Comparison of ENCODE assay signal across 9 mouse cellular contexts in genomic region chr5:134221278-134221677, GRCm38 (mm10). TPM values are rescaled to one million over a fixed set of nuclear protein-coding genes. Genes with fewer than 3 reads are reported as not detected.
DNase-seq lines count a peak whose midpoint lies in the region; ATAC-seq lines count a peak whose summit lies in the region.
"Had no signal": no experiment of that assay in that cellular context is flagged by ENCODE, and none has a peak within 500 bp of the region (broad histone marks: within the 10 kb centered on the region; RNA-seq: fewer than 3 reads in every experiment).

No protein-coding gene starts in this region.

- intact Hi-C loops in left cerebral cortex, postnatal 10 days (cut with DNase I): no loop called here

- 34% methylated on average over 4 of the region's 4 CpGs for WGBS in kidney, embryonic 14.5 days
- 37% methylated on average over 4 of the region's 4 CpGs for WGBS in embryonic facial prominence, embryonic 14.5 days
- WGBS in intestine, embryonic 15.5 days: 43% methylated on average over 4 of the region's 4 CpGs
- WGBS in midbrain, embryonic 15.5 days: 45% methylated on average over 4 of the region's 4 CpGs

- DNase-seq in kidney, postnatal 36 days: no peak
- DNase-seq in embryonic facial prominence, embryonic 14.5 days (ENCODE audit: low spot score): no peak
- no peak for DNase-seq in embryo, embryonic 11 days
- no peak for DNase-seq in gastrocnemius, adult 8-10 months (ENCODE audit: low spot score in 2 of 2)
- DNase-seq in left cerebral cortex, postnatal 10 days (ENCODE audit: extremely low spot score in 1 of 2, low spot score in 2 of 2): no peak

- H3K36me3 ChIP-seq in kidney, embryonic 14.5 days (ENCODE audit: control insufficient read depth, insufficient read depth, low read length): no peaks in the 10 kb centered on the region
- peaks cover 13% of the 10 kb centered on the region for H3K36me3 ChIP-seq in embryonic facial prominence, embryonic 14.5 days (ENCODE audit: control insufficient read depth, insufficient read depth, low read length)
- no peaks in the 10 kb centered on the region for H3K36me3 ChIP-seq in intestine, embryonic 15.5 days
- peaks cover 6% of the 10 kb centered on the region; the same call in 1 of the 2 replicates for H3K36me3 ChIP-seq in midbrain, embryonic 15.5 days (replicated peaks)

- H3K9me3 ChIP-seq in kidney, embryonic 14.5 days (ENCODE audit: control insufficient read depth, low read length): no peaks in the 10 kb centered on the region
- H3K9me3 ChIP-seq in embryonic facial prominence, embryonic 14.5 days (ENCODE audit: control insufficient read depth, low read length): no peaks in the 10 kb centered on the region
- no peaks in the 10 kb centered on the region for H3K9me3 ChIP-seq in intestine, embryonic 15.5 days
- H3K9me3 ChIP-seq in midbrain, embryonic 15.5 days: no peaks in the 10 kb centered on the region
- H3K9me3 ChIP-seq: G1E had no signal

- H3K4me1 ChIP-seq in kidney, embryonic 14.5 days (ENCODE audit: control insufficient read depth, insufficient read depth, low read length): peaks cover 10% of the 10 kb centered on the region; the same call in 1 of the 2 replicates
- H3K4me1 ChIP-seq in embryonic facial prominence, embryonic 14.5 days (ENCODE audit: control insufficient read depth, insufficient read depth, low read length): peaks cover 8% of the 10 kb centered on the region; the same call in 1 of the 2 replicates
- peaks cover 9% of the 10 kb centered on the region for H3K4me1 ChIP-seq in intestine, embryonic 15.5 days (replicated peaks)
- peaks cover 7% of the 10 kb centered on the region for H3K4me1 ChIP-seq in midbrain, embryonic 15.5 days

- H3K4me3 ChIP-seq in kidney, embryonic 14.5 days (ENCODE audit: low read length): peak overlapping the region; percentile 34
- peak overlapping the region; percentile 33 for H3K4me3 ChIP-seq in embryonic facial prominence, embryonic 14.5 days (ENCODE audit: low read depth, low read length)
- H3K4me3 ChIP-seq in intestine, embryonic 15.5 days (replicated peaks): peak overlapping the region; percentile 23; the same call in 1 of the 2 replicates
- no peak overlapping the region for H3K4me3 ChIP-seq in midbrain, embryonic 15.5 days

- no peak for ATAC-seq in kidney, embryonic 14.5 days (ENCODE audit: low FRiP score, low TSS enrichment)
- 0 out of 2 replicates have a peak, but pooled peaks have one; percentile 6 for ATAC-seq in embryonic facial prominence, embryonic 14.5 days (ENCODE audit: low read depth)
- no peak for ATAC-seq in intestine, embryonic 15.5 days
- no peak for ATAC-seq in midbrain, embryonic 15.5 days (replicated peaks)

- H3K27ac ChIP-seq in kidney, embryonic 14.5 days (ENCODE audit: low read depth, low read length): no peak overlapping the region
- no peak overlapping the region for H3K27ac ChIP-seq in embryonic facial prominence, embryonic 14.5 days (replicated peaks; ENCODE audit: low read depth, low read length)
- H3K27ac ChIP-seq in intestine, embryonic 15.5 days: no peak overlapping the region
- no peak overlapping the region for H3K27ac ChIP-seq in midbrain, embryonic 15.5 days

- H3K4me2 ChIP-seq in kidney, embryonic 14.5 days (replicated peaks; ENCODE audit: low read depth, low read length): peak overlapping the region; percentile 71
- peak overlapping the region; percentile 64 for H3K4me2 ChIP-seq in embryonic facial prominence, embryonic 14.5 days (ENCODE audit: low read depth, low read length)
- peak overlapping the region; percentile 68 for H3K4me2 ChIP-seq in intestine, embryonic 15.5 days (replicated peaks)
- peak overlapping the region; percentile 60 for H3K4me2 ChIP-seq in midbrain, embryonic 15.5 days

- peak overlapping the region; percentile 58; the same call in 1 of the 2 replicates for H3K9ac ChIP-seq in kidney, embryonic 14.5 days (ENCODE audit: low read depth, low read length)
- H3K9ac ChIP-seq in embryonic facial prominence, embryonic 14.5 days (ENCODE audit: low read depth, low read length): peak overlapping the region; percentile 63
- no peak overlapping the region for H3K9ac ChIP-seq in intestine, embryonic 15.5 days
- H3K9ac ChIP-seq in midbrain, embryonic 15.5 days: no peak overlapping the region

- peaks cover 3% of the 10 kb centered on the region; the same call in 1 of the 2 replicates for H3K27me3 ChIP-seq in kidney, embryonic 14.5 days (ENCODE audit: control insufficient read depth, insufficient read depth, low read length)
- peaks cover 10% of the 10 kb centered on the region for H3K27me3 ChIP-seq in embryonic facial prominence, embryonic 14.5 days (replicated peaks; ENCODE audit: control insufficient read depth, insufficient read depth, low read length)
- no peaks in the 10 kb centered on the region; the same call in 1 of the 2 replicates for H3K27me3 ChIP-seq in intestine, embryonic 15.5 days (replicated peaks)
- H3K27me3 ChIP-seq in midbrain, embryonic 15.5 days (replicated peaks): peaks cover 9% of the 10 kb centered on the region

RNA-seq across cellular contexts. Expression of gene Ncf1, which starts 8.1 kb away (rescaled TPM):
- polyA plus RNA-seq in kidney, embryonic 14.5 days (2014; fragmentation: Nextera tagmentation; extraction: Ambion mirVana): 2.6 and 2.9 TPM in 2 replicates
- polyA plus RNA-seq in embryonic facial prominence, embryonic 14.5 days (2014; fragmentation: Nextera tagmentation; extraction: Ambion mirVana): 7.2 TPM in 2 replicates
- polyA plus RNA-seq in intestine, embryonic 15.5 days (2015; fragmentation: Nextera tagmentation; extraction: Ambion mirVana): 4.2 and 6.0 TPM in 2 replicates
- 3.3 and 3.4 TPM in 2 replicates for polyA plus RNA-seq in midbrain, embryonic 15.5 days (2015; fragmentation: Nextera tagmentation; extraction: Ambion mirVana)
- total RNA-seq in gastrocnemius, adult 8-10 months (2022): 1 to 10 TPM in 2 of 4 experiments, under 1 TPM in 2; 0.65 to 1.5 (median 0.94) TPM
- 1 to 10 TPM; 5.7 to 8.3 TPM for total RNA-seq in left cerebral cortex, postnatal 10 days (2021)

RNA-seq across cellular contexts. Expression of gene Gtf2ird2, which starts 37.5 kb away (rescaled TPM):
- polyA plus RNA-seq in kidney, embryonic 14.5 days (2014; fragmentation: Nextera tagmentation; extraction: Ambion mirVana): 5.8 and 9.2 TPM in 2 replicates
- 6.6 and 7.3 TPM in 2 replicates for polyA plus RNA-seq in embryonic facial prominence, embryonic 14.5 days (2014; fragmentation: Nextera tagmentation; extraction: Ambion mirVana)
- polyA plus RNA-seq in intestine, embryonic 15.5 days (2015; fragmentation: Nextera tagmentation; extraction: Ambion mirVana): 8.1 and 8.3 TPM in 2 replicates
- 16.3 and 17.9 TPM in 2 replicates for polyA plus RNA-seq in midbrain, embryonic 15.5 days (2015; fragmentation: Nextera tagmentation; extraction: Ambion mirVana)
- 1 to 10 TPM; 6.9 to 8.1 (median 7.2) TPM for total RNA-seq in gastrocnemius, adult 8-10 months (2022)
- 10 to 100 TPM; 14.1 to 16.5 TPM for total RNA-seq in left cerebral cortex, postnatal 10 days (2021)

RNA-seq across cellular contexts. Expression of gene Rcc1l, which starts 44.7 kb away (rescaled TPM):
- polyA plus RNA-seq in kidney, embryonic 14.5 days (2014; fragmentation: Nextera tagmentation; extraction: Ambion mirVana): 28.9 and 35.2 TPM in 2 replicates
- 26.1 and 27.3 TPM in 2 replicates for polyA plus RNA-seq in embryonic facial prominence, embryonic 14.5 days (2014; fragmentation: Nextera tagmentation; extraction: Ambion mirVana)
- polyA plus RNA-seq in intestine, embryonic 15.5 days (2015; fragmentation: Nextera tagmentation; extraction: Ambion mirVana): 33.1 and 34.6 TPM in 2 replicates
- polyA plus RNA-seq in midbrain, embryonic 15.5 days (2015; fragmentation: Nextera tagmentation; extraction: Ambion mirVana): 19.8 and 24.0 TPM in 2 replicates
- 10 to 100 TPM; 22.4 to 33.0 (median 28.5) TPM for total RNA-seq in gastrocnemius, adult 8-10 months (2022)
- total RNA-seq in left cerebral cortex, postnatal 10 days (2021): 10 to 100 TPM; 18.4 to 21.1 TPM

Comparison
In these comparisons a context has a peak if more than half of its experiments do, and no peak if none do; other contexts are left out.
1. H3K9ac ChIP-seq: peak in kidney, embryonic 14.5 days (single experiment) and embryonic facial prominence, embryonic 14.5 days (single experiment); none in intestine, embryonic 15.5 days (single experiment) and midbrain, embryonic 15.5 days (single experiment).
2. Peak in every context shown above with its lines, with median percentiles within 50 percentile points of each other: H3K4me2 ChIP-seq.